Comparison of ENCODE assay signal across 13 mouse cellular contexts in genomic region chr10:93064973-93065372, GRCm38 (mm10).
"Had no signal": no experiment of that assay in that cellular context is flagged by ENCODE, and none has a peak within 500 bp of the region (broad histone marks: within the 10 kb centered on the region; RNA-seq: fewer than 3 reads in every experiment).

No protein-coding gene starts in this region.

- DNase-seq: kidney, adult 18-20 months; kidney, postnatal 14 days; lung, embryonic 14.5 days; lung, postnatal 10 days; lung, postnatal 4 days; thymus, adult 2 months; thymus, postnatal 36 days had no signal

- H3K4me3 ChIP-seq: intestine, embryonic 15.5 days; limb, embryonic 15.5 days; liver, embryonic 12.5 days; midbrain, embryonic 15.5 days; neural tube, embryonic 12.5 days; stomach, embryonic 15.5 days had no signal

- H3K27ac ChIP-seq: intestine, embryonic 15.5 days; limb, embryonic 15.5 days; liver, embryonic 12.5 days; midbrain, embryonic 15.5 days; neural tube, embryonic 12.5 days; stomach, embryonic 15.5 days had no signal
